Mouse (Mus musculus): ENCODE results near the gene Otud1. TPM values are rescaled to one million over a fixed set of nuclear protein-coding genes. Genes with fewer than 3 reads are reported as not detected.
A peak's percentile ranks its signal among the peaks of the same experiment; 100 is the strongest.

The Otud1 gene
- polyA plus RNA-seq, 1 experiment from 2014 or later, result 1.3 TPM

DNA sequence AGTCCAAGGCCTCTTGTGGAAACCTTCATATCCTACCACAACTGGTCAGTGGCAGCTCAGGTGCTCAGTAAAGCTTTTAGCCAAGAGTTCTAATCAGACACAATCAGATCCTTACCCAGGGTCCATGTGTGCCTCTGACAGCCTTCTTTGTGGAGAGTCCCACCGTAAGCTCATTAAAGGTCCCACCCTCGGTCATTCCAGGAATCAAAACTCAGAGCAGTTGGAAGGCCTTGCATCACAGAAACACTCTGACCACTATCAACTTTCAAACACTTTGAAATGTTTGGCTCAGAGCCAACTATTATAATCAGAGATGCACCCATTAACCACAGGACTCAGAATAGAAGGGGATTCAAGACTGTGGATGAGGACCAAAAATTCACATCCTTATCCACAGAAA is 12.4 kb upstream of the Otud1 start:
- WGBS, result 90% methylated on average over 2 of the region's 2 CpGs
- H3K4me2 ChIP-seq (replicated peaks; ENCODE audit: low read depth, low read length), result no peak overlapping the region
- no peak for ATAC-seq (ENCODE audit: low FRiP score)
- H3K4me3 ChIP-seq (ENCODE audit: low read depth, low read length), result no peak overlapping the region
- H3K36me3 ChIP-seq (ENCODE audit: control insufficient read depth, insufficient read depth, low read length), result no peaks in the 10 kb centered on the region
- H3K4me1 ChIP-seq (replicated peaks; ENCODE audit: control insufficient read depth, insufficient read depth, low read length), result no peaks in the 10 kb centered on the region
- no peak overlapping the region for H3K27ac ChIP-seq (ENCODE audit: low read depth, low read length)
- DNase-seq (ENCODE audit: low spot score), result no peak
- H3K9ac ChIP-seq (ENCODE audit: low read depth, low read length), result no peak overlapping the region
- no peaks in the 10 kb centered on the region for H3K27me3 ChIP-seq (ENCODE audit: control insufficient read depth, insufficient read depth, low read length)
- H3K9me3 ChIP-seq (ENCODE audit: control insufficient read depth, low read length), result no peaks in the 10 kb centered on the region

DNA sequence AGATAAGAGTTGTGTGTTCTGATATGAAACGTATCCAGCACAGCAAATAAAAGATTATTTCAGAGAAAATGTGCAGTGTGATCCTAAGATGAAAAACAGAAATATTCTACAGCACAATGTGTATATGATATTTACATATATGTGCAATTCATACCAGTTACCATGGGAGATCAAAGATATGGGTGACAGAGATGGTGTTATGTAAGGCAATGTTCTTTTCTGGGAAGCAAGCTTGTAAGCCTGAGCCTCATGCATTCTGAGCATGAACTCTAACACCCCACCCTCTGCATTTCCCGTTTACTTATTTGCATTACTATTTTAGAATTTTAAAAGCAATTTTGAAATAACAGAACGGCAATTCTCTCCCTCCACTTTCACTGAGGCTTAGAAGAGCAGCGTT is 11.4 kb upstream of the Otud1 start:
- H3K4me3 ChIP-seq (ENCODE audit: low read depth, low read length), result no peak overlapping the region
- no peak overlapping the region for H3K4me2 ChIP-seq (replicated peaks; ENCODE audit: low read depth, low read length)
- H3K36me3 ChIP-seq (ENCODE audit: control insufficient read depth, insufficient read depth, low read length), result no peaks in the 10 kb centered on the region
- DNase-seq (ENCODE audit: low spot score), result no peak
- ATAC-seq (ENCODE audit: low FRiP score), result no peak
- H3K9me3 ChIP-seq (ENCODE audit: control insufficient read depth, low read length), result no peaks in the 10 kb centered on the region
- H3K27ac ChIP-seq (ENCODE audit: low read depth, low read length), result no peak overlapping the region
- no peaks in the 10 kb centered on the region for H3K4me1 ChIP-seq (replicated peaks; ENCODE audit: control insufficient read depth, insufficient read depth, low read length)
- no peaks in the 10 kb centered on the region for H3K27me3 ChIP-seq (ENCODE audit: control insufficient read depth, insufficient read depth, low read length)
- WGBS, result 82% methylated on average over 4 of the region's 4 CpGs
- H3K9ac ChIP-seq (ENCODE audit: low read depth, low read length), result no peak overlapping the region

GRCm38 (mm10) chr2:19646910-19647309 is 10.6 kb upstream of the Otud1 start:
- Histone ChIP-seq H3K36me3 (ENCODE audit: control insufficient read depth, insufficient read depth, low read length) (no peaks in the 10 kb centered on the region), H3K4me2 (replicated peaks; ENCODE audit: low read depth, low read length) (no peak overlapping the region), H3K9ac (ENCODE audit: low read depth, low read length) (no peak overlapping the region), H3K4me1 (replicated peaks; ENCODE audit: control insufficient read depth, insufficient read depth, low read length) (no peaks in the 10 kb centered on the region), H3K4me3 (ENCODE audit: low read depth, low read length) (no peak overlapping the region), H3K27me3 (ENCODE audit: control insufficient read depth, insufficient read depth, low read length) (no peaks in the 10 kb centered on the region), H3K27ac (ENCODE audit: low read depth, low read length) (no peak overlapping the region), H3K9me3 (ENCODE audit: control insufficient read depth, low read length) (no peaks in the 10 kb centered on the region)
- 24% methylated on average over 1 of the region's 1 CpGs for WGBS
- ATAC-seq (ENCODE audit: low FRiP score), result no peak
- no peak for DNase-seq (ENCODE audit: low spot score)

DNA sequence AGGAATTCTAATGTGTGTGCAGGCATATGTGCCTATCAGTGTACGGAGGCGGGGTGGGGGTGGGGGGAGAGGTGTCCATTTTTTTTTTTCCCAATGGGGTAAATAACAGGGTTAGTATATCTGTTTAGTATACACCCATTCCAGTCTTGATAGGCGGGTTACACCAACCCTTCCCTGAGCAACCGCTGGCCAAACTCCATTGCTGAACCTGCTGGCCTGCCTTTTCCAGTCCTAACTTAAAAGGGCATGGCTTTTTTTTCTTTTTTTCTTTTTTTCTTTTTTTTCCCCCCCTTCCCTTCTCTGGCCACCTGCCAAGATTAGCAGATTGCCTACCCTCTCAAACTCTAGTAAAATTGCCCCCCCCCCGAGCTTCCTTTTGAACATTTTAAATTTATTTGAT is 1.1 kb upstream of the Otud1 start:
- H3K27ac ChIP-seq (ENCODE audit: low read depth, low read length), result no peak overlapping the region
- peak overlapping the region; percentile 85; the same call in 1 of the 2 replicates for H3K4me2 ChIP-seq (replicated peaks; ENCODE audit: low read depth, low read length)
- H3K9ac ChIP-seq (ENCODE audit: low read depth, low read length), result no peak overlapping the region
- no peaks in the 10 kb centered on the region for H3K36me3 ChIP-seq (ENCODE audit: control insufficient read depth, insufficient read depth, low read length)
- no peak for DNase-seq (ENCODE audit: low spot score)
- peaks cover 16% of the 10 kb centered on the region; the same call in 1 of the 2 replicates for H3K27me3 ChIP-seq (ENCODE audit: control insufficient read depth, insufficient read depth, low read length)
- H3K9me3 ChIP-seq (ENCODE audit: control insufficient read depth, low read length), result no peaks in the 10 kb centered on the region
- no peak overlapping the region for H3K4me3 ChIP-seq (ENCODE audit: low read depth, low read length)
- H3K4me1 ChIP-seq (replicated peaks; ENCODE audit: control insufficient read depth, insufficient read depth, low read length), result no peaks in the 10 kb centered on the region
- ATAC-seq (ENCODE audit: low FRiP score), result no peak
- WGBS, result 35% methylated on average over 5 of the region's 5 CpGs

DNA sequence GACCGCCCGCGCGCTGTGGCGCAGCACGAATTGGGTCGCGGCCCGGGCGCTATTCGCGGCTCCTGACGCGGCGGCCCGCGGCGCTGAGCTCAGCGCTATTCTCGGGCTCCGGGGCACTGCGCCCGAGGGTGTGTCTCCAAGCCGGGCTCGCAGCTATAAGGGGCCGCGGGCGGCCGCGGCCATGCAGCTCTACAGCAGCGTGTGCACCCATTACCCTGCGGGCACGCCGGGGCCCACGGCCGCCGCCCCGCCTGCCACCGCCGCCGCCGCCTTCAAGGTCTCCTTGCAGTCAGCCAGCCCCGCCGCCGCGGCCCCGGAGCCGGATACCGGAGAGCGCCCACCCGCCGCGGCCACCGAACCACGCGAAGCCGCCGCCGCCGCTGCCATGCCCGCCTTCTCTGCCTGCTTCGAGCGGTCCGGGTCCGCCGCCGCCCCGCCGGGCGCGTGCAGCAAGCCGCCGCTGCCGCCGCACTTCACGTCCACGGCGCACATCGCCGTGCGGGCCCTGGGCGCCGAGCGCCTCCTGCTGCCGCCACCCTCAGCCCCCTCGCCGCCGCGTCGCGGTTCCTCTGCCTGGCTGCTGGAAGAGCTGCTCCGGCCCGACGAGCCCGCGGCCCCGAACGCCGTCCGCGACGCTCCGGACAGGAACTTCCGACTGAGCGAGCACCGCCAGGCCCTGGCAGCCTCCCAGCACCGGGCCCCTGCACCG is 483 bp downstream of the Otud1 start:
- peaks cover 16% of the 10 kb centered on the region; the same call in 1 of the 2 replicates for H3K27me3 ChIP-seq (ENCODE audit: control insufficient read depth, insufficient read depth, low read length)
- H3K27ac ChIP-seq (ENCODE audit: low read depth, low read length), result peak overlapping the region; percentile 67
- peak overlapping the region; percentile 85 for H3K4me2 ChIP-seq (replicated peaks; ENCODE audit: low read depth, low read length)
- under 1% methylated on average over 88 of the region's 108 CpGs for WGBS
- H3K4me3 ChIP-seq (ENCODE audit: low read depth, low read length), result peak overlapping the region; percentile 76
- peak overlapping the region; percentile 70 for H3K9ac ChIP-seq (ENCODE audit: low read depth, low read length)
- peak; percentile 92 for ATAC-seq (ENCODE audit: low FRiP score)
- DNase-seq (ENCODE audit: low spot score), result peak; percentile 72
- H3K36me3 ChIP-seq (ENCODE audit: control insufficient read depth, insufficient read depth, low read length), result no peaks in the 10 kb centered on the region
- no peaks in the 10 kb centered on the region for H3K9me3 ChIP-seq (ENCODE audit: control insufficient read depth, low read length)
- no peaks in the 10 kb centered on the region for H3K4me1 ChIP-seq (replicated peaks; ENCODE audit: control insufficient read depth, insufficient read depth, low read length)

GRCm38 (mm10) chr2:19658661-19659384 is 1.3 kb downstream of the Otud1 start:
- H3K36me3 ChIP-seq (ENCODE audit: control insufficient read depth, insufficient read depth, low read length), result no peaks in the 10 kb centered on the region
- peaks cover 16% of the 10 kb centered on the region; the same call in 1 of the 2 replicates for H3K27me3 ChIP-seq (ENCODE audit: control insufficient read depth, insufficient read depth, low read length)
- peak overlapping the region; percentile 85 for H3K4me2 ChIP-seq (replicated peaks; ENCODE audit: low read depth, low read length)
- ATAC-seq (ENCODE audit: low FRiP score) (no peak), DNase-seq (ENCODE audit: low spot score) (peak; percentile 49)
- no peak overlapping the region for H3K27ac ChIP-seq (ENCODE audit: low read depth, low read length)
- WGBS, result 3% methylated on average over 49 of the region's 49 CpGs
- peak overlapping the region; percentile 76 for H3K4me3 ChIP-seq (ENCODE audit: low read depth, low read length)
- H3K9me3 ChIP-seq (ENCODE audit: control insufficient read depth, low read length), result no peaks in the 10 kb centered on the region
- no peaks in the 10 kb centered on the region for H3K4me1 ChIP-seq (replicated peaks; ENCODE audit: control insufficient read depth, insufficient read depth, low read length)
- peak overlapping the region; percentile 70 for H3K9ac ChIP-seq (ENCODE audit: low read depth, low read length)

DNA sequence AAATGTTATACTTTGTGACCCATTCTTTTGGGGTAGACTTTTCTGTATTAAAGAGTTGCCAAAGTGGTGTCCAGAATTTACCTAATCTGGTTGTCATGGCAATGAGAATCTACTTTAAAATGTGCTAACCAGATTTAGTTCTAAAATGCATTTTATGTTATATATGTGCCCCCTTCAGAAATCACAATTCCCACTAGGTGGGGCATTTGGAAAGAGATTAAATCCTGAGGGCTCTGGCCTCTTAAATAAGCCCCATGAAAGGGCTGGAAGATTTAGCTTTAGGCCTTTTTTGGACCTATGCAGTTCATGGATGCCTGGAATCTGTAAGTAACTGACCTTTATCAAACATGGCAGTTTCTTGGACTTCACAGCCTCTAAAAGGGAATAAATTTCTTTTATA is 3.3 kb downstream of the Otud1 start:
- no peak overlapping the region for H3K4me3 ChIP-seq (ENCODE audit: low read depth, low read length)
- no peaks in the 10 kb centered on the region for H3K4me1 ChIP-seq (replicated peaks; ENCODE audit: control insufficient read depth, insufficient read depth, low read length)
- DNase-seq (ENCODE audit: low spot score) (no peak), ATAC-seq (ENCODE audit: low FRiP score) (no peak)
- H3K9ac ChIP-seq (ENCODE audit: low read depth, low read length), result no peak overlapping the region
- no peak overlapping the region for H3K4me2 ChIP-seq (replicated peaks; ENCODE audit: low read depth, low read length)
- H3K9me3 ChIP-seq (ENCODE audit: control insufficient read depth, low read length), result no peaks in the 10 kb centered on the region
- no peak overlapping the region for H3K27ac ChIP-seq (ENCODE audit: low read depth, low read length)
- no peaks in the 10 kb centered on the region for H3K36me3 ChIP-seq (ENCODE audit: control insufficient read depth, insufficient read depth, low read length)
- H3K27me3 ChIP-seq (ENCODE audit: control insufficient read depth, insufficient read depth, low read length), result peaks cover 14% of the 10 kb centered on the region; the same call in 1 of the 2 replicates

GRCm38 (mm10) chr2:19663146-19663848 is 5.7 kb downstream of the Otud1 start:
- Histone ChIP-seq H3K27me3 (ENCODE audit: control insufficient read depth, insufficient read depth, low read length) (peaks cover 11% of the 10 kb centered on the region; the same call in 1 of the 2 replicates), H3K9me3 (ENCODE audit: control insufficient read depth, low read length) (no peaks in the 10 kb centered on the region), H3K36me3 (ENCODE audit: control insufficient read depth, insufficient read depth, low read length) (no peaks in the 10 kb centered on the region), H3K4me3 (ENCODE audit: low read depth, low read length) (no peak overlapping the region), H3K4me1 (replicated peaks; ENCODE audit: control insufficient read depth, insufficient read depth, low read length) (no peaks in the 10 kb centered on the region), H3K9ac (ENCODE audit: low read depth, low read length) (no peak overlapping the region), H3K27ac (ENCODE audit: low read depth, low read length) (no peak overlapping the region), H3K4me2 (replicated peaks; ENCODE audit: low read depth, low read length) (no peak overlapping the region)
- DNase-seq (ENCODE audit: low spot score), result no peak
- WGBS, result 88% methylated on average over 4 of the region's 4 CpGs
- no peak for ATAC-seq (ENCODE audit: low FRiP score)
